Mouse (Mus musculus): Measurements from ENCODE around the gene Spout1. TPM values are rescaled to one million over a fixed set of nuclear protein-coding genes. Genes with fewer than 3 reads are reported as not detected.

Gene Spout1
- 49.3 and 50.9 TPM in 2 replicates for polyA plus RNA-seq (2012; rRNA removed)

GRCm38 (mm10) chr2:30177700-30178675 is at the start of gene Spout1:
Spout1 (minus strand) TSS chr2:30178459.

GRCm38 (mm10) chr2:30205629-30206357 is 27.5 kb upstream of the Spout1 start, which contains the start of gene Kyat1:
Kyat1 (minus strand) TSS chr2:30205847.

GRCm38 (mm10) chr2:30171371-30171996 is 6.8 kb downstream of the Spout1 start, which contains the start of gene Endog:
Endog (plus strand) TSS chr2:30171493.

GRCm38 (mm10) chr2:30133613-30134377 is 44.5 kb downstream of the Spout1 start, which contains the start of gene Tbc1d13:
Tbc1d13 (plus strand) TSS chr2:30133746.

GRCm38 (mm10) chr2:30124472-30125274 is 53.6 kb downstream of the Spout1 start, which contains the start of gene Zer1:
Zer1 (minus strand) TSS chr2:30124585.

Other genes starting within 250 kb of the Spout1 start
- gene Gle1, start 243.0 kb downstream of the Spout1 start, polyA plus RNA-seq (2012; rRNA removed) = 50.9 and 59.4 TPM in 2 replicates
- 855 and 873 TPM in 2 replicates for gene Sptan1, start 212.9 kb downstream of the Spout1 start, polyA plus RNA-seq (2012; rRNA removed)
- 78.0 and 78.2 TPM in 2 replicates for gene Wdr34, start 129.6 kb downstream of the Spout1 start, polyA plus RNA-seq (2012; rRNA removed)
- gene Set, start 121.1 kb downstream of the Spout1 start, polyA plus RNA-seq (2012; rRNA removed) = 240 and 244 TPM in 2 replicates
- gene Pkn3, start 100.8 kb downstream of the Spout1 start, polyA plus RNA-seq (2012; rRNA removed) = 2.5 and 3.6 TPM in 2 replicates
- gene Zdhhc12, start 84.8 kb downstream of the Spout1 start, polyA plus RNA-seq (2012; rRNA removed) = 33.2 and 34.5 TPM in 2 replicates
- 85.6 and 91.8 TPM in 2 replicates for gene Zer1, start 53.9 kb downstream of the Spout1 start, polyA plus RNA-seq (2012; rRNA removed)
- gene Tbc1d13, start 44.7 kb downstream of the Spout1 start, polyA plus RNA-seq (2012; rRNA removed) = 65.5 and 66.5 TPM in 2 replicates
- 19.5 and 22.3 TPM in 2 replicates for gene Endog, start 7.0 kb downstream of the Spout1 start, polyA plus RNA-seq (2012; rRNA removed)
- gene Kyat1, start 27.4 kb upstream of the Spout1 start, polyA plus RNA-seq (2012; rRNA removed) = 28.2 and 29.4 TPM in 2 replicates
- 28.7 and 30.2 TPM in 2 replicates for gene Lrrc8a, start 59.3 kb upstream of the Spout1 start, polyA plus RNA-seq (2012; rRNA removed)
- gene Gm28035, start 62.1 kb upstream of the Spout1 start, polyA plus RNA-seq (2012; rRNA removed) = 15.4 and 20.4 TPM in 2 replicates
- 19.5 and 22.7 TPM in 2 replicates for gene Phyhd1, start 87.7 kb upstream of the Spout1 start, polyA plus RNA-seq (2012; rRNA removed)
- gene Gm28038, start 102.6 kb upstream of the Spout1 start, polyA plus RNA-seq (2012; rRNA removed) = not detected in 2 replicates
- gene Dolk, start 107.9 kb upstream of the Spout1 start, polyA plus RNA-seq (2012; rRNA removed) = 13.8 and 15.8 TPM in 2 replicates
- 28.2 and 32.9 TPM in 2 replicates for gene Nup188, start 107.9 kb upstream of the Spout1 start, polyA plus RNA-seq (2012; rRNA removed)
- 358 and 371 TPM in 2 replicates for gene Sh3glb2, start 180.9 kb upstream of the Spout1 start, polyA plus RNA-seq (2012; rRNA removed)
- gene Miga2, start 185.8 kb upstream of the Spout1 start, polyA plus RNA-seq (2012; rRNA removed) = 45.2 and 45.4 TPM in 2 replicates
- gene Dolpp1, start 213.8 kb upstream of the Spout1 start, polyA plus RNA-seq (2012; rRNA removed) = 70.3 and 73.3 TPM in 2 replicates
- 28.6 and 30.9 TPM in 2 replicates for gene Crat, start 237.4 kb upstream of the Spout1 start, polyA plus RNA-seq (2012; rRNA removed)
- gene Ptpa, start 237.6 kb upstream of the Spout1 start, polyA plus RNA-seq (2012; rRNA removed) = 130 and 132 TPM in 2 replicates

Measured in central nervous system, embryonic 18 days (tissue).